Mouse (Mus musculus) MEL (cell line): ENCODE results near the gene Klf13.

Source experiments
- CHD2 ChIP-seq: IDR thresholded peaks from 2 replicates; pipeline ENCODE4 v1.6.1; 2011; ENCODE audit warnings: low read length, improper control_type of control experiment
- CTCF ChIP-seq, 3 experiments: IDR thresholded peaks in 2 of 3; conservative IDR thresholded peaks in 1 of 3; 2 replicates each; pipeline ENCODE4 v1.5.1; 2011 to 2012; ENCODE audit warnings: low read length in 3 of 3, low read depth in 2 of 3, mild to moderate bottlenecking in 2 of 3, improper control_type of control experiment in 1 of 3, inconsistent platforms in 1 of 3, mixed read lengths in 1 of 3, moderate library complexity in 1 of 3; ENCODE audit not compliant: control insufficient read depth in 1 of 3, insufficient read depth in 1 of 3, poor library complexity in 1 of 3, severe bottlenecking in 1 of 3
- ELF1 ChIP-seq: IDR thresholded peaks from 2 replicates; pipeline ENCODE4 v1.6.1; 2014; ENCODE audit warnings: low read depth, mild to moderate bottlenecking, inconsistent platforms, low read length, improper control_type of control experiment, moderate library complexity
- EP300 ChIP-seq, 2 experiments: IDR thresholded peaks; 2 replicates each; pipeline ENCODE4 v1.6.1; 2011; ENCODE audit warnings: improper control_type of control experiment in 2 of 2, low read length in 2 of 2, low read depth in 1 of 2, mild to moderate bottlenecking in 1 of 2
- GATA1 ChIP-seq: IDR thresholded peaks from 2 replicates; pipeline ENCODE4 v1.6.1; 2011; ENCODE audit warnings: low read depth, low read length, improper control_type of control experiment
- KAT2A ChIP-seq: conservative IDR thresholded peaks from 2 replicates; pipeline ENCODE4 v1.6.1; 2012; ENCODE audit warnings: low read depth, low read length, improper control_type of control experiment, inconsistent platforms
- MAX ChIP-seq: IDR thresholded peaks from 2 replicates; pipeline ENCODE4 v1.6.1; 2011; ENCODE audit warnings: low read length, improper control_type of control experiment
- MAZ ChIP-seq: IDR thresholded peaks from 2 replicates; pipeline ENCODE4 v1.6.1; 2012; ENCODE audit warnings: low read depth, mild to moderate bottlenecking, inconsistent platforms, low read length, improper control_type of control experiment
- NELFE ChIP-seq: IDR thresholded peaks from 2 replicates; pipeline ENCODE4 v1.6.1; 2011; ENCODE audit warnings: low read depth, low read length, improper control_type of control experiment
- POLR2A ChIP-seq, 2 experiments: IDR thresholded peaks; 2 replicates each; pipeline ENCODE4 v1.6.1; 2011 to 2012; ENCODE audit warnings: low read length in 2 of 2, mild to moderate bottlenecking in 2 of 2, control low read depth in 1 of 2, improper control_type of control experiment in 1 of 2, low read depth in 1 of 2, moderate library complexity in 1 of 2; ENCODE audit not compliant: control insufficient read depth in 1 of 2, insufficient read depth in 1 of 2, poor library complexity in 1 of 2
- POLR2AphosphoS5 ChIP-seq: IDR thresholded peaks from 2 replicates; pipeline ENCODE4 v1.6.1; 2012; ENCODE audit warnings: low read depth, borderline replicate concordance, mild to moderate bottlenecking, inconsistent platforms, low read length, moderate library complexity, mixed read lengths
- USF1 ChIP-seq: IDR thresholded peaks from 2 replicates; pipeline ENCODE4 v1.6.1; 2014; ENCODE audit warnings: low read depth, mild to moderate bottlenecking, inconsistent platforms, low read length, improper control_type of control experiment, moderate library complexity
- ZNF384 ChIP-seq: IDR thresholded peaks from 2 replicates; pipeline ENCODE4 v1.6.1; 2012; ENCODE audit warnings: low read depth, mild to moderate bottlenecking, inconsistent platforms, low read length, improper control_type of control experiment

- TF ChIP-seq POLR2A (IDR thresholded peaks at IDR 0.05; ENCODE audit: control insufficient read depth in 1 of 2, insufficient read depth in 1 of 2, low read depth in 1 of 2, low read length in 2 of 2, poor library complexity in 1 of 2) (peak in 1 of 2 experiments; percentile 48; a peak in 1 of 4 replicates), CTCF (IDR thresholded peaks at IDR 0.05 in 2 of 3, conservative IDR thresholded peaks at IDR 0.05 in 1 of 3; ENCODE audit: control insufficient read depth in 1 of 3, insufficient read depth in 1 of 3, low read depth in 2 of 3, low read length in 3 of 3, poor library complexity in 1 of 3, severe bottlenecking in 1 of 3) (no peak), ZNF384 (no peak), ELF1 (no peak), MAX (no peak), NELFE (0 out of 2 replicates have a peak, but pooled peaks have one; percentile 21), KAT2A (no peak), GATA1 (no peak), CHD2 (no peak), USF1 (no peak), EP300 (IDR thresholded peaks at IDR 0.05; ENCODE audit: low read depth in 1 of 2, low read length in 2 of 2) (no peak), MAZ (no peak; the same call in 1 of the 2 replicates), POLR2AphosphoS5 (no peak)
Measured at GRCm38 (mm10) chr7:63912234-63912810, 26.4 kb downstream of the Klf13 start.
